Mouse (Mus musculus) lung, adult 2 months (tissue): ENCODE results near the gene Pcnx3. TPM values are rescaled to one million over a fixed set of nuclear protein-coding genes. Genes with fewer than 3 reads are reported as not detected.

Source experiments
- DNase-seq: peaks from one replicate; pipeline ENCODE4 v3.0.0; 2022
- H3K4me1 ChIP-seq: fragments of 200-500 bp; 2 replicates; pipeline ENCODE4 v1.6.1; 2011; ENCODE audit warnings: low read length; ENCODE audit not compliant: control insufficient read depth, insufficient read depth
- H3K4me3 ChIP-seq: fragments of 200-500 bp; replicated peaks from 2 replicates; pipeline ENCODE3; 2011; ENCODE audit warnings: low read depth, mild to moderate bottlenecking, control low read depth, low read length; ENCODE audit errors: extremely low read depth
- CTCF ChIP-seq: fragments of 200-500 bp; IDR thresholded peaks from 2 replicates; pipeline ENCODE4 v1.5.1; 2011; ENCODE audit warnings: mild to moderate bottlenecking, low read length, control low read depth; ENCODE audit not compliant: insufficient read depth
- POLR2A ChIP-seq: fragments of 200-500 bp; IDR thresholded peaks from 2 replicates; pipeline ENCODE4 v1.6.1; 2011; ENCODE audit warnings: low read depth, mild to moderate bottlenecking, control low read depth, low read length, borderline replicate concordance; ENCODE audit errors: extremely low read depth
- WGBS: fragments of 180-500 bp; shearing (Covaris S2); methylation state at CpG from one replicate; pipeline ENCODE4 v1.1.7; 2018; 5-methylcytosine and 5-hydroxymethylcytosine counted together
- polyA plus RNA-seq: library from polyadenylated mRNA; depleted of rRNA; stranded (reverse); fragments of >200 nt; gene quantifications from 2 replicates; pipeline ENCODE4 v1.2.3, GENCODE M21; 2012; rRNA removed

Gene Pcnx3
- 156 and 166 TPM in 2 replicates for polyA plus RNA-seq

DNA sequence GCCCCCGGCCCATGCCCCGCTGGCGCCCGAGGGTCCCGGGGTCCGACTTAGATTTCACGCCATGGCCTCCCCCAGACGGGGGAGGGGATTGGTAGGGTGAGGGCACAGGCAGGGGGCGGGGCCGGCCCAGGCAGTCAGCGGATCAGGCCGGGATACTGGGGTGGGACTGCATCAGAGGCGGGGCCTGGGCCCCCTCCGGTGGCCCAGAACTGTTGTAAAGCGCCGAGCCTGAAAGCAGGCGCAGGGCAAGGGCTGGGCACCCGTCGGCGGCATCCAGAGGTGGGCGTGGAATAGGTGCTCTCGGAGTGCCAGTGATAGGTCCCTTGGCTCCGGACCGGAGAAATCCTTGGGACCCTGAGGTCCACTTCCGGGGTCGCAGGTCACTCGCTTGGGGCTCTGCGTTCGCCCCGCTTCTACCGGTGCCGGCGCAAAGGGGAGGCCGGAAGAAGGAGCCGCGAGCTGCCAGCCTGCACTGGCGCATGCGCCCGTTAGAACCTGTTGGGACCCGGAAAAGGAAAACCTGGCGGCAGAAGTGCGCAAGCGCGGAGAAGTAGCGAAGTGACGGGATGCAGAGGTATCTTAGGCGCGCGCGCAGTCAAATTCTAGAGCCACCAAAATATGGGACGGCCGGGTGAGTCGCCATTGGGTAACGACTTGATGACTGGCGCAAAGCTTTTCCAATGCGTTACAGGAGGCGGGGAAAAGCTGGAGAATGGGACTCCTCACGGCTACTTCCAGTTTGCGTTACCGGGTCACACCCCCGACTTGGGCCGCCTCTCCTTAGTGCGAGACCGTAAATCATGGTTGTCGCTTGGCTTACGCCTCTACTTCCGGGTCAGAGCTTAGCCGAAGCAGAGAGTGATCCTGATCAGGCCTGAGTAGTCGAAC, at the start of gene Pcnx3, which contains the start of gene Map3k11:
Gene Pcnx3, minus strand, starts transcription at position 709 of the 888 bp plus-strand sequence.
Gene Map3k11, plus strand, starts transcription at position 543 of the 888 bp plus-strand sequence.
- H3K4me3 ChIP-seq: peak within 1 kb of the TSS; percentile 97
- TF ChIP-seq CTCF: no peak
- peak; percentile 64; the same call in 1 of the 2 replicates for TF ChIP-seq POLR2A
- DNase-seq: peak; percentile 92
- H3K4me1 ChIP-seq: peaks cover 15% of the 10 kb centered on the region
- WGBS: under 1% methylated on average over 69 of the region's 69 CpGs

- Histone ChIP-seq H3K4me3 (no peak overlapping the region), H3K4me1 (peaks cover 6% of the 10 kb centered on the region; the same call in 1 of the 2 replicates)
- WGBS: 71% methylated on average over 9 of the region's 9 CpGs
- DNase-seq: no peak
- TF ChIP-seq POLR2A: no peak
- TF ChIP-seq CTCF: no peak
These were observed 45.6 kb upstream of the Pcnx3 start for GRCm38 (mm10) chr19:5734325-5734724.

- Histone ChIP-seq H3K4me1 (peaks cover 18% of the 10 kb centered on the region), H3K4me3 (peak overlapping the region; percentile 79)
- TF ChIP-seq POLR2A: peak; percentile 82; the same call in 1 of the 2 replicates
- no peak for TF ChIP-seq CTCF
- DNase-seq: peak; percentile 89
- WGBS: under 1% methylated on average over 47 of the region's 47 CpGs
These were observed 42.7 kb upstream of the Pcnx3 start for GRCm38 (mm10) chr19:5731264-5731978.

DNA sequence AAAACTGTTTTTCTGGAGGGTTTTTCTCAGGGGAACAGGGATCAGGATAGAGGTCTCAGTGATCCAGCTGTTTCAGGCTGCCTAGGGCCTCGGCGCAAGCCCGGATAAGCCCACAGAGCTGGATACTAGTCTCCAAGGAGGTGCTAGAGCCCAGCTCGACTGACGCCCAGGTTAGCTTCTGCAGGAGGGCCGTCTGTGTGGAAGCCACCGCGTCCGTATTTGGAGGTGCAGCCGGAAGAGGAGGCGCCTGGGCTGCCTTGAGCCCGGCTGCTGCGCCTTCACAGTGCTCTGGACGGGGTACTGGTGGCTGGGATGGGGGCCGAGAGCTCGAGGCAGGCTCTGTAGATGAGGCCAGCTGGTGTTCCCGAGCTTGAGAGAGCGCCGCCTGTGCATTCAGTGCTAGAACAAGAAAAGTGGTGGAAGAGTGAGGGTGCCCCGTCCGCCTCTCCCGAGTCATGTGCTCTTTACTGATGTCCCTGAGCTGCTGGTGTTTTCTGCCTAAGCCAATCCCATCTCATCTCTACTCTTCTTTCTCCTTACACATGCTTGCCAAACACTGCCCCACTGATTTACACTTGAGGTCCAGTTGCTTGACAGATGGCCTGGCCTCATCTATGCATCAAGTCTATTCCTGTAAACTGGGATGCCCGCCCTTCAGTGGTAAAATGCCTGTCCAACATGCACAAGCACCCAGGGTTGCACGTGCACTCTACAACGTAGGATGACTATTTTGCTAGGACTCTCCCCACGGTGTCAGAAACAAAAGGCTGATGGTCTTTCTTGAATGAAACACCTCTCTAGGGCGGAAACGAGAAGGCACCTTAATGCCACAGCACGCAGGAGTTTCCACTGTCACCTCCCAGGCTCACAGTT, 41.8 kb upstream of the Pcnx3 start:
- DNase-seq: no peak
- peaks cover 18% of the 10 kb centered on the region for H3K4me1 ChIP-seq
- 79% methylated on average over 29 of the region's 29 CpGs for WGBS
- TF ChIP-seq CTCF (no peak), POLR2A (no peak)
- no peak overlapping the region for H3K4me3 ChIP-seq

- TF ChIP-seq POLR2A: peak; percentile 94
- no peak for TF ChIP-seq CTCF
- H3K4me1 ChIP-seq: peaks cover 26% of the 10 kb centered on the region
- DNase-seq: peak; percentile 88
- WGBS: 1% methylated on average over 37 of the region's 37 CpGs
- H3K4me3 ChIP-seq: peak within 1 kb of the TSS; percentile 87
These were observed 40.7 kb upstream of the Pcnx3 start, which contains the start of gene Fam89b for GRCm38 (mm10) chr19:5729444-5729815. TSS of gene Fam89b (minus strand) at chr19:5729653.

DNA sequence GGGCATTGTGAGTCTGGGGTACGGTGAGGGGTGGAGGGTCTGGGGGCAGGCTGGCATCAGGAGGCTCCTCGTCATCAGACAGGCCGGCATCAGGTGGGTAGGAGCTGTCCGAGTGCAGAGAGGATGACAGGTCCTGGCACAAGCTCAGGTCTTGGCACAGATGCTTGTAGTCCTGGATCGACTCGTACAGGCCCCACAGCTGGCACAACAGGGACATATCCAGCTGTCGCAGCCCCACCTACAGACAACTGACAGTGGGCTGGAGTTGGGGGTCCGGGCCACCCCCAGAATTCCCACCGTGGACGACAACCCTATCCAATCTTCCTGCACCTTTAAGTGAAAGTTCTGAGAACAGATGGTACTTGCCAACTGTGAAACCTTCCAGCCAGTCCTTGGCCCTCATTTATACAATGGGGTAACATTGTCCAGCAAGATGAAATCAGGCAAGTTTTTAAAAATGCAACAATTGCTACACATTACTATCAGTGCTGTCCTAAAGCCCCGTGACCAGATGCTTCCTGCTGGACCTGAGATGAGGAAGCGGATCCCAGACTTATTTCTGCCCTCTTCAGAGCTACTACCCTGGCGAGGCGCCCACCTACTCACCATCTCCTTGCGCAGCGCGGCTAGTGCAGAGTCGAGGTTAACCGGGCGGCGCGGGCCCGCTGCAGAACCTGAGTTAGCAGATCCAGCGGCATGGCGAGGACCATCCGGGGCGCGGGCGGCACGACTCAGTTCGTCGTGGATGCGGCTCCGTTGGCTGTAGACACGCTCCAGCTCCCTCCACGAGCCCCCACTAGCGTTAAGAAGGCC, 40.1 kb upstream of the Pcnx3 start:
- Histone ChIP-seq H3K4me3 (peak overlapping the region; percentile 87), H3K4me1 (peaks cover 32% of the 10 kb centered on the region)
- DNase-seq: no peak
- TF ChIP-seq CTCF (no peak), POLR2A (0 out of 2 replicates have a peak, but pooled peaks have one; percentile 7)
- WGBS: 4% methylated on average over 37 of the region's 37 CpGs

- peak; percentile 90 for DNase-seq
- Histone ChIP-seq H3K4me1 (peaks cover 34% of the 10 kb centered on the region), H3K4me3 (peak overlapping the region; percentile 46)
- 1% methylated on average over 14 of the region's 14 CpGs for WGBS
- TF ChIP-seq CTCF (peak; percentile 93), POLR2A (no peak)
These were observed 39.0 kb upstream of the Pcnx3 start for GRCm38 (mm10) chr19:5727701-5728100.

DNA sequence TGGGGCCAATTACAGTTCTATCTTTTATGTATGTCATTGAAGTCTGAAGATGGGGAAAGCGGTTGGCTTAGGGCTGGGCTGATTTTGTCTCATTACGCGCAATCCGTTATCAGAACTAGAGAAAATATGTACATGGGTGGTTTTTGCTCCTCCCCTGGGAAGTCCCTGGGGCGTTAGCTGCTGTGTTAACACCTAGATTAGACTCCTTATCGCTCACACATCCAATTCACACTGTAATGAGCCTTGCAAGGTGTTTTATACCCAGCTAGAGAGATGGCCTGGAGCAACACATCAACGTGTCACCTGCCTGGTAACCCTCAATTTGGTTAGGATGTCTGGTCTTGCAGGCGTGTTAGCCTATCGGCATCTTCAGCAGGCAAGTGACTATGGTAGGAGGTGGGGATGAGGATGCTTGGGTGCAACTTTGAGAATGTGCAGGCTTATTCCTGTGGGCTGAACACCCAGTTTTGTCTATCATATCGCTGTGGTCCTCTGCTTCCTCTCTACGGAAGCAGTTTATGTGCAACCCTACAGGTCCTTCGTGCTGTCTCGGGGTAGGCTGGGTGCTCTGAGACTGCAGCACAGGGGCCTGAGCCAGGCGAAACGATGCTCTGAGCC, 38.4 kb upstream of the Pcnx3 start:
- 37% methylated on average over 15 of the region's 15 CpGs for WGBS
- peaks cover 34% of the 10 kb centered on the region for H3K4me1 ChIP-seq
- TF ChIP-seq CTCF: no peak
- no peak for TF ChIP-seq POLR2A
- DNase-seq: no peak
- H3K4me3 ChIP-seq: peak overlapping the region; percentile 46
